Mouse (Mus musculus) intestine, postnatal 0 days (tissue): ENCODE data around the gene Fbln1. TPM values are rescaled to one million over a fixed set of nuclear protein-coding genes. Genes with fewer than 3 reads are reported as not detected.
A peak's percentile ranks its signal among the peaks of the same experiment; 100 is the strongest.

Experiments
- ATAC-seq: fragments of 200-750 bp; cut with Nextera tagmentation; 2 replicates; pipeline ENCODE4 v1.8.0; 2017; ENCODE audit warnings: mild to moderate bottlenecking, moderate TSS enrichment, moderate library complexity
- H3K27ac ChIP-seq: fragments of 300-500 bp; sonication (generic); 2 replicates; pipeline ENCODE4 v1.5.1; 2014; ENCODE audit warnings: mild to moderate bottlenecking, low read depth, low read length, moderate library complexity
- H3K27me3 ChIP-seq: fragments of 300-500 bp; sonication (generic); replicated peaks from 2 replicates; pipeline ENCODE4 v1.6.1; 2014; ENCODE audit warnings: low read length, mixed read lengths; ENCODE audit not compliant: control insufficient read depth, insufficient read depth
- H3K36me3 ChIP-seq: fragments of 300-500 bp; sonication (generic); 2 replicates; pipeline ENCODE4 v1.6.1; 2014; ENCODE audit warnings: mild to moderate bottlenecking, moderate library complexity; ENCODE audit not compliant: control insufficient read depth, insufficient read depth
- H3K4me1 ChIP-seq: fragments of 300-500 bp; sonication (generic); replicated peaks from 2 replicates; pipeline ENCODE4 v1.6.1; 2014; ENCODE audit warnings: antibody characterized with exemption, low read length, mixed read lengths; ENCODE audit not compliant: control insufficient read depth, insufficient read depth
- H3K4me2 ChIP-seq: fragments of 300-500 bp; sonication (generic); replicated peaks from 2 replicates; pipeline ENCODE4 v1.6.1; 2014; ENCODE audit warnings: low read depth, mild to moderate bottlenecking, moderate library complexity
- H3K4me3 ChIP-seq: fragments of 300-500 bp; sonication (generic); 2 replicates; pipeline ENCODE4 v1.5.1; 2014; ENCODE audit warnings: low read depth, low read length
- H3K9ac ChIP-seq: fragments of 300-500 bp; sonication (generic); 2 replicates; pipeline ENCODE4 v1.6.1; 2014; ENCODE audit warnings: mild to moderate bottlenecking, low read depth, low read length
- H3K9me3 ChIP-seq: fragments of 300-500 bp; sonication (generic); 2 replicates; pipeline ENCODE4 v1.6.1; 2016; ENCODE audit warnings: mixed run types; ENCODE audit not compliant: control insufficient read depth
- CTCF ChIP-seq: sonication (generic); IDR thresholded peaks from 2 replicates; pipeline ENCODE4 v1.5.1; 2016; ENCODE audit warnings: low read depth, mild to moderate bottlenecking, control low read depth, antibody characterized with exemption, moderate library complexity
- WGBS: fragments of 180-500 bp; shearing (Covaris S2); extraction: QIAGEN DNeasy Blood & Tissue Kit; methylation state at CpG from one replicate; pipeline ENCODE4 v1.1.7; 2014; 5-methylcytosine and 5-hydroxymethylcytosine counted together
- polyA plus RNA-seq: library from polyadenylated mRNA; unstranded; fragments of >200 nt; fragmentation: Nextera tagmentation; extraction: Ambion mirVana; gene quantifications from 2 replicates; pipeline ENCODE4 v1.2.1, GENCODE M21; 2015

Fbln1 gene
- polyA plus RNA-seq, 1 experiment from 2014 or later = 97.9 TPM

DNA sequence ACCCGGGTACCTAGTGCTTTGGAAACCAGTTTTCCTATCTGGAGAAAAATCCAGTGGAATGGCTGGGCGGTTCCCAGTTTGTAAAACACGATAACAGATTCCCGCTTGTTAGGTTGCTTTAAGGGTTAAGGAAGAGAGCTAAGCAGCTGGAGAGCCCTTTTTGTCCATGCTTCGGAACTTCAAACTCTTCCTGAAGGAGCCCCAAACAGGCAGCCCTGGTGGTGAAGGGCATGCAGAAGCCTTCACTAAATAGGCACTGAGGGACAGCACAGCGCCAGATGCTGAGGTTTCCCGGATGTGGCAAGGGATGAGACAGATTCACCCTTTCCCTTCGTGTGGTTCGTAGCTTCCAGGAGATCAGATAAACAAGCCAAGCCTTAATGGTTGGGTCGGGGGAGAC lies 2.6 kb downstream of the Fbln1 start:
- Histone ChIP-seq H3K27ac (peak overlapping the region; percentile 60), H3K9ac (peak overlapping the region; percentile 17; the same call in 1 of the 2 replicates), H3K4me3 (peak overlapping the region; percentile 18), H3K27me3 (no peaks in the 10 kb centered on the region), H3K9me3 (no peaks in the 10 kb centered on the region), H3K36me3 (no peaks in the 10 kb centered on the region; the same call in 1 of the 2 replicates), H3K4me1 (peaks cover 11% of the 10 kb centered on the region), H3K4me2 (peak overlapping the region; percentile 96)
- WGBS = 7% methylated on average over 10 of the region's 10 CpGs
- TF ChIP-seq CTCF = no peak
- ATAC-seq = no peak

DNA sequence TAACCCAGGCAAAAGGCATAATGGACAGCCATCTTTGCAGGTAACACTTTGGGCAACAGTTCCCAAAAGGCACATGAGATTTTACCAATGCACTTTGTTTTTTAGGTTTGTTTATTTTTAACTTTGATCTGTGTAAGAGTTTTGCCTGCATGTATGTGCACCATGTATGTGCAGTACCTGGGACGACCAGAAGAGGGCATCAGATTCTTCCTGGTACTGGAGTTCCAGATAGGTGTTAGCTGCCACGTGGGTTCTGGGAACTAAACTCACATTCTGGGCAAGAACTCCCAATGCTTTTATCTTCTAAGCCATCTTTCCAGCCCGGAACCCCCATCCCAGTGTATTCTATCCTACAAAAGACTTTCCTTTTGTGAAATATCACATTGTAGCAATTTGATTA lies 3.6 kb downstream of the Fbln1 start:
- Histone ChIP-seq H3K9ac (no peak overlapping the region; the same call in 1 of the 2 replicates), H3K9me3 (no peaks in the 10 kb centered on the region), H3K4me3 (no peak overlapping the region), H3K4me1 (peaks cover 11% of the 10 kb centered on the region), H3K27me3 (no peaks in the 10 kb centered on the region), H3K36me3 (no peaks in the 10 kb centered on the region; the same call in 1 of the 2 replicates), H3K27ac (peak overlapping the region; percentile 60; the same call in 1 of the 2 replicates), H3K4me2 (no peak overlapping the region)
- no peak for ATAC-seq
- 92% methylated on average over 3 of the region's 3 CpGs for WGBS
- peak; percentile 63 for TF ChIP-seq CTCF

DNA sequence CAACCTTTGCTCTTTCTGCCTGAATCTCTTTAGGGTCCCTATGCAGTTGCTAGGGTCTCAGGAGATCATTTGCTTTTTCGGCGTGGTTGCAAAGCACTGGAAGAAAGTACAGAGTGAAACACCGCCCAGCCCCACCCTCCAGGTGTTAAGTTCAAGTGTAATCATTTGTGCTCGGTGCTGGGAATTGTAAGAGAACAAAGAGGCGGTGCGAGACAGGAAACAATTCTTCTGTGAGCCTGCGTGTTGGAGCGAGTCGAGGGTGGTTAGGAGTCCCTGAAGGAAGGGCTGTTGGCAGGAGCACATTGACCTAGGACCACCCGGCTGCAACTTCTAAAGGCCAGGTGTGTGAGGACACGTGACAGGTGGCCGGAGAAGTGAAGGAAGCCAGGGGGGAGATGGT lies 4.9 kb downstream of the Fbln1 start:
- 43% methylated on average over 12 of the region's 12 CpGs for WGBS
- ATAC-seq = no peak
- Histone ChIP-seq H3K36me3 (peaks cover 12% of the 10 kb centered on the region; the same call in 1 of the 2 replicates), H3K9ac (no peak overlapping the region), H3K4me1 (peaks cover 11% of the 10 kb centered on the region), H3K27me3 (no peaks in the 10 kb centered on the region), H3K4me3 (no peak overlapping the region), H3K9me3 (no peaks in the 10 kb centered on the region), H3K27ac (no peak overlapping the region; the same call in 1 of the 2 replicates), H3K4me2 (no peak overlapping the region; the same call in 1 of the 2 replicates)
- TF ChIP-seq CTCF = no peak

DNA sequence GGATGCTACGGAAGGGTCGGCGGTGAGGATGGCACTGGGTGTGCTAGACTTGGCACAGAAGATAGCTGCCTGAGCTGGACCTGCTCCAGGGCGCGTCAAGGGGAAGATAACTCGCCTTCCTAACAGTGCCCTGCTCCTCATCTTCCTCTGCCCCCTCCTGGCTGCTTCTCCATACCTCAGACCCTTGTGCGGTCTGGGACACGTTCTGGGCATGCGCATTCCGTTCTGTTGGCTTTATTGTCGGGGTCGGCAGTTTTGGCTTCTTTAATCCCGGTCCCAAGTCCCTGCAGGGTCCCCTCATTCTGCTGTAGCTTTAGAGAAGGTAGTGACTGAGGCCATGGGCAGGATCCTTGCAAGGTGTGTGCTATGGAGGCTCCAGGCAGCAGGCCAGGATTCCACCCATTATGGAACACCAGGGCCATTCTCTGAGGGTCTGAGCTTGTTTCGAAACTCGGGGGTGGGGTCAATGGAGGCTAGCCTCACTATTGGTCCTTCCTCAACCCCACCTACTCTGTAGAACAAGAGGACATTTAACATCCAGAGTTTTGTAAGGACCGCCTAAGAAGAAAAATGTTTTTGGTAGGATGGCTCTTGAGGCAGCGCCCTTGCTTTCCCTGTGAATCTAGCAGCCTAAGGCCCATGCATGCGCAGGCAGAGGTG lies 5.5 kb downstream of the Fbln1 start:
- Histone ChIP-seq H3K27ac (no peak overlapping the region), H3K9me3 (no peaks in the 10 kb centered on the region), H3K4me2 (no peak overlapping the region; the same call in 1 of the 2 replicates), H3K9ac (no peak overlapping the region), H3K4me3 (no peak overlapping the region), H3K27me3 (no peaks in the 10 kb centered on the region), H3K4me1 (peaks cover 10% of the 10 kb centered on the region; the same call in 1 of the 2 replicates), H3K36me3 (peaks cover 17% of the 10 kb centered on the region; the same call in 1 of the 2 replicates)
- TF ChIP-seq CTCF = no peak
- WGBS = 89% methylated on average over 18 of the region's 18 CpGs
- no peak for ATAC-seq

DNA sequence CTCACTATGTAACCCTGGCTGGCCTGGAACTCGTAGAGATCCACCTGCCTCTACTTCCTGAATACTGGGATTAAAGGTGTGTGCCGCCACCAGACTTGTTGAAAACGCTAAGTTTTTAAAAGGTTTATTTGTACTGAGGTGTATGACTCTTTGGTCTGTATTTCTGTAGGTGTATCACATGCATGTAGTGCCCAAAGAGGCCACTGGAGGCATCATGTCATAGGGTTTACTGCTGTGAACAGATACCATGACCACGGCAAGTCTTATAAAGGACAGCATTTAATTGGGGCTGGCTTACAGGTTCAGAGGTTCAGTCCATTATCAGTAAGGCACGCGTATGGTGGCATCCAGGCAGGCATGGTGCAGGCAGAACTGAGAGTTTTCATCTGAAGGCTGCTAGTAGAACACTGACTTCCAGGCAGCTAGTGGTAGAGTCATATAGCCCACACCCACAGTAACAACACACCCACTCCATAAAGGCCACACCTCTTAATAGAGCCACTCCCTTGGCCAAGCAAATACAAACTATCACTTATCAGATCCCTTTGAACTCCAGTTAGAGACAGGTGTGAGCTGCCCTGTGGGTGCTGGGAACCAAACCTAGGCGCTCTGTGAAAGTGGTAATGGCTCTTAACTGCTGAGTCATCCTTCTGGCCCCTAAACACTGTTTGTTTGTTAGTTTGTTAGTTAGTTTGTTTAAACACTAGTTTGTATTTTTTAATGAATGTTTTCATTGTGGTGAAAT lies 10.5 kb downstream of the Fbln1 start:
- Histone ChIP-seq H3K4me3 (no peak overlapping the region), H3K36me3 (peaks cover 17% of the 10 kb centered on the region; the same call in 1 of the 2 replicates), H3K9ac (no peak overlapping the region), H3K4me1 (no peaks in the 10 kb centered on the region), H3K9me3 (no peaks in the 10 kb centered on the region), H3K27me3 (no peaks in the 10 kb centered on the region), H3K27ac (no peak overlapping the region; the same call in 1 of the 2 replicates), H3K4me2 (no peak overlapping the region)
- WGBS = 89% methylated on average over 7 of the region's 7 CpGs
- ATAC-seq = peak; percentile 31; the same call in 1 of the 2 replicates
- peak; percentile 41 for TF ChIP-seq CTCF

DNA sequence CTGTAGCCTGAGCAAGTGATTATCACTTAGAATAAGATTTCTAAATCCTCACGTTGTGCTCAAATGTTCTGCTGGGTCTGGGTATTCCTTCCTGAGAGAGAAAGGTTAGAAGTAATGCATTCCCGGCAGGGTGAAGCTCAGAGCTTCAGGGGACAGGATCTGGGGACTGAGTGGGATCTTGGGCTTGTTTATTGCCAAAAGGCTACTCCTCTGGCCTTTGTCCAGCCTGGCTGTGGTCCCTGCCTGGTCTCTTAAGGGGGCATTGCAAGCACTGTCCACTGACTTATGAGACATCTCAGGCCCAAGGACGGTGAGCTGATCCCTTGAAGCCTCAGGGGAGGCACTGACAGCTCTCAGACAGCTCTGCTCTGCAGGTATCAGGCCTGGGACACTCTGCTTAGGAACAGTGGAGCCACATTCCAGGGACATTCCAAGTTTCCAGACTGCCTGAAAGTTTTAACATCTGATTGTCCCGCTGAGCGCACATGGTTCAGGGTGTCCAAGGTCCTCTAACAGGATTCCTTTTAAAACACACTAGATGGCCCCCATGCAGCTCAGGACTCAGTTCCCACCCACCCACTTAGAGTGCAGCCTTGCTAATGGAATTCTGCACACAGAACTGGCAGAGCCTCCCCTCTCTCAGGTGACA lies 13.0 kb downstream of the Fbln1 start:
- no peak overlapping the region for H3K4me2 ChIP-seq
- no peaks in the 10 kb centered on the region for H3K9me3 ChIP-seq
- H3K4me1 ChIP-seq = no peaks in the 10 kb centered on the region
- no peak for ATAC-seq
- no peaks in the 10 kb centered on the region for H3K27me3 ChIP-seq
- H3K36me3 ChIP-seq = peaks cover 28% of the 10 kb centered on the region; the same call in 1 of the 2 replicates
- TF ChIP-seq CTCF = no peak
- H3K9ac ChIP-seq = no peak overlapping the region
- WGBS = 79% methylated on average over 5 of the region's 5 CpGs
- no peak overlapping the region for H3K27ac ChIP-seq
- no peak overlapping the region for H3K4me3 ChIP-seq
